Mouse (Mus musculus): ENCODE results near the gene Gpr63.

- no peak for TF ChIP-seq CTCF (IDR thresholded peaks at IDR 0.05; ENCODE audit: low read depth, low read length)
- no peak for TF ChIP-seq POLR2A (IDR thresholded peaks at IDR 0.05; ENCODE audit: borderline replicate concordance, low read depth, low read length)
Measured at GRCm38 (mm10) chr4:25028752-25029151, 62.5 kb downstream of the Gpr63 start.
